Mouse (Mus musculus) spleen, postnatal 36 days (tissue): ENCODE measurements around the gene Mpp3.

ENCODE experiments used
- DNase-seq, 2 experiments: peaks; one replicate each; pipeline ENCODE4 v3.0.0; 2022; ENCODE audit warnings: low spot score in 2 of 2, mixed read lengths in 1 of 2

Gene Mpp3

DNA sequence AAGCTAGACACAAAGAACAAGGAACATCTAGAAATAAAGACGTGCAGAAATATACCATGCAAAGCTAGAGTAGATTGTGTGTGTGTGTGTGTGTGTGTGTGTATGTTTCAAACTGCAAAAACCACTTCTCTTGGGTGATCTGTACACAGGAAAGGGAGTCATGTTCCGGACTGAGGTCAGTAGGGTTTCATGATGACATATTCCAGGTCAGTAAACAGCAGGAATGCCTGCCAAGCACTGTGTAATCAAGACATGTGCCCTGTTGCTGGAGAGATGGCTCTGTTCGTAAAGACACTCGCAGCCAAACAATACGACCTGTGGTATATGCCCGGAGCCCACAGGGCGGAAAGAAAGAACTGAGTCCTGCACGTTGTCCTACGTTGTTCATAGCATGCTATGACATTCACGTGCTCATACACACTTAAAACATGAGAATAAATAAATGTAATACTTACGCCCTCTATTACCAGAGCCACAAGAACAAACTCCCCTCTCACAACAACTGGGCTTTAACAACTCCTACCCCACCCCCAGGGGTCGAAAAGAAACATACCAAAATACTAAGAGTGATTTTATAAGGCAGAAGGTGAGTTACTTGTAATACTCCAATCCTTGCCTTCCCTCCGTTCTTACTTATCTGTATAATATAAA lies 11.4 kb upstream of the Mpp3 start:
- DNase-seq = no peak

- DNase-seq = no peak
Measured at GRCm38 (mm10) chr11:102037789-102038188, 9.5 kb upstream of the Mpp3 start.

DNA sequence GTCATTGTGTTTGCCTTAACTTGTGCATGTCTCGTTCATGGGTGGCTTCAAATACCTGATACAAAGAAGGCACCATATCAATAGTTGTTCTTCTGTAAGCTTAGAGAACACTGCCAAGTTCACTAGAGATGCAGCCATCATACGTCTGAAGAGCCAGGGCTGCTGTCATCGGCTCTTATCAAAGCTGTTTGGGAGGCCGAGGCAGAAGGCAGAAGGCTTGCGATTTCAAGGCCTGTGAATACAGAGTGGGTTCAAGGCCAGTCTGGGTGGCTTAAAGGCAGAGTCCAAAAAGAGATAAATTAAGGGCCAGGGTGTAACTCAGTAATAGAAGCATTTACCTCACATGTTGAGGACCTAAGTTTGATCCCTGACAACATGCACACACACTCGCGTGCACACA lies 8.1 kb upstream of the Mpp3 start:
- DNase-seq = no peak

DNA sequence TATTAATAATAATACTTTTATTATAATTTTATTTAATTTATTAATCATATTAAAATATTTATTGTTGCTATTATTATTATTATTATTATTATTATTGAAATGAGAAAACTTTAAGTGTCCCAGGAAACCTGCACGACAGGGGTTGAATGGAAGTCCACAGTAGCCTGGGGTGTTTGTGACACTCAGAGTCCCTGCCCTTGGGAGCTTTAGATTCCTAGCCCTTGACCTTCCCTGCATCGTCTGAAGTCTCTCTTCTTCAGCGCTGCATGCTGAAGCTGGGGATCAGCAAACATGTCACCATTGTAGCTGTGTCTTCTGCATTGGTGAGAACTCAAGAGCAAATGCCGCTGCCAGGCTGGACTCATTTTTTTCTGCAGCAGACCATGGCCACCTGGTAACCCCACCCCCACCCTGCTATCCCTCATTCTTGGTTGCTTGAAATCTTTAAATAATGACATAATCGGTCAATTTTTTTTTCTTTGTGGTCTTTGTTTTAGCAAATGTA lies 7.2 kb upstream of the Mpp3 start:
- no peak for DNase-seq

- no peak for DNase-seq
Measured at GRCm38 (mm10) chr11:102034887-102035286, 6.6 kb upstream of the Mpp3 start.

DNA sequence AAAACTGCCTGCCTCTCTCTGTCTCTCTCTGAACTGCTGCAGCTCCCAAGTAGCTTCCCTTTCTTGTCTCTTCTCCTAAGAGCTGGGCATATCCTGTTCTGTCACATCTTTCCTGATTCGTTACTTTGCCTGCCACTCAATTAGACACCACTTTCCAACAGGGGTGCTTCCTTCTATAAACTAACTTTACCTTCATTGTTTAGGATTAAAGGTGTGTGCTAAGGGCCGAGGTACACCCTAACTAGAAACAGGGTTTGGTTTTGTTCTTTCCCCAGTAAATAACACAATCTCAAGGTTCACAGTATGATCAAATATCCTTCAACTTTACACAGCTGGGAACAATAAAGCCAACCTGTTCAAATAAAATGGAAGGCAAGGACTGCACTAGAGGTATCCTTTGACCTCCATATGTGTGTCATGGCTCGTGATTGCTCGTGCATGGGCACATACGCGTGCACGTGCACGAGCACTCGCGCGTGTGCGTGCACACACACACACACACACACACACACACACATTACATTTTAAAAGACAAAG lies 4.9 kb upstream of the Mpp3 start:
- no peak for DNase-seq

GRCm38 (mm10) chr11:102031149-102031548 lies 2.9 kb upstream of the Mpp3 start:
- DNase-seq = no peak

GRCm38 (mm10) chr11:102029966-102030365 lies 1.7 kb upstream of the Mpp3 start:
- DNase-seq = no peak

DNA sequence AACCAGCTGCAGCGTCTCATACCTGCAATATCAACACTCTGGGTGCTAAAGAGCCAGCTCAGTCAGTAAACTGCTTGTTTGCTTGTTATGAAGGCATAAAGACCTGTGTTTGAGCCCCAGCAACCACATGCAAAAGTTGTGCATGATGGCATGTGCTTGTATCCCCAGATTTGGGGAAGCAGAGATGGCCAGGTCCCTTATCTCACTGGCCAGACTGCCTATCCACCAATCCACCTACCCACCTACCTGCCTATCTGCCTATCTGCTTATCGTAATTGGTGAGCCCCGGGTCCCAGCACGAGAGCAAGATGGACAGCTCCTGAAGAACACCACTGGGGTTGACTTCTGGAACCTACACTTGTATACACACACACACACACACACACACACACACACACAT lies 1.0 kb upstream of the Mpp3 start:
- no peak for DNase-seq

DNA sequence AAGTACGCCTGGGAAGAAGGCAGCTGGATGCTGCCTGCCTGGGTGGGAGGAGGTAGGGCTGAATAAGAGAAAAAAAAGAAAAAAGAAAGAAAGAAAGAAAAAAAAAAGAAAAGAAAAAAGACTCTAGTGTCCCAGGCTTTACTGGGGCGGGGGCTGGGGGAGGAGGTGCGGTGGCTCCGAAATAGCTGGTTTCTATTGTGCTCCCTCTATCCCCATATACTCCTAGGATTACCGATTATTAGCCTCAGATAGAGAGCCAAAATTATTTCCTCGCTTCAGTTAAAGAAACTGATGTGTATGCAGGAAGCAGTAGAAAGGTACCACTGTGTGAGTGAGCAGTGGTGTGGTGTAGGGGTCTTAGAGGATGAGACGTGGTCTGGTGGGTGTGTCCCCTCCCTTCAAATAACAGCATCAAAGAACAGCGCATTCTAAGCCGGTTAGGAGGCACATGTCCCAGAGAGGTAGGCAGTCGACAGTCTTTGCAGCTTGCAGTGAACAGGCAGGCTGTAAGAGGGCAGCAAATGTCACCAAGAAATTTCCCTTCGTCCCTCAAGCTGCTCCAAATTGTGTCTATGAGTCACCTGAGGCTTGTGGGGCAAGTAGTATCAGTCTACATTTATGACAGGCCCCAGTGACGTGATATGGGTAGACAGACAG lies 772 bp downstream of the Mpp3 start:
- no peak for DNase-seq

GRCm38 (mm10) chr11:102026694-102027360 lies 1.4 kb downstream of the Mpp3 start:
- DNase-seq = no peak

DNA sequence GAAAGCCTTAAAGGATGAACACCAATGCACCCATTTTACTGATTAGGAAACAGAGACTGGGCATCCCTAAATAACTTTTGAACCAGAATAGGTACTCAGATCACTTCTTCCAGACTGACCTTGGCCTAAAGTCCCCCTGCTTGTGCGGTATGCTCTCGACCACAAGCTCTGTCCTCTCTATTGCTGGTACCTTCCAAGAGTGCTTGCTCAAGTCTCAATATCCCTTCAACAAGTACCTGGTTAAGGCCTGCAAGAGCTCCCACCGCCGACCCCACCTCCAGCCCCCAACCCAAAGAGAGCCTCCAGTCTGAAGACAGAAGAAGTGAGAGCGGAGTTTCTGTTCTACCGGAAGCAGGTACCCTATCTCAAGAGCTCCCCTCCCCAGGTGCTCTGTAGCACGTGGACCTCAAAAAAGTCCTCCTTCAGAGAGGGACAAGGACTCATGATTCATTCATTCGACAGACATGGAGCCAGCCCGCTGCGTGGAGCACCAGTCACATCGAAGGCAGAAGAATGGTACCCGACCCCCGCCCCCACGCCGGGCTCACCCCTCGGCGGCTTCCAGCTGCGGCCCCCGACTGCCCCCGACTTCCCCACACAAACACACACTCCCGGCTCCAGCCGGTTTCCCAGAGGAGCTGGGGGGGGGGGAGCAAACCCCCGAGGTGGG lies 2.1 kb downstream of the Mpp3 start:
- DNase-seq = no peak

- DNase-seq = no peak
Measured at GRCm38 (mm10) chr11:102025354-102025753, 2.9 kb downstream of the Mpp3 start.

DNA sequence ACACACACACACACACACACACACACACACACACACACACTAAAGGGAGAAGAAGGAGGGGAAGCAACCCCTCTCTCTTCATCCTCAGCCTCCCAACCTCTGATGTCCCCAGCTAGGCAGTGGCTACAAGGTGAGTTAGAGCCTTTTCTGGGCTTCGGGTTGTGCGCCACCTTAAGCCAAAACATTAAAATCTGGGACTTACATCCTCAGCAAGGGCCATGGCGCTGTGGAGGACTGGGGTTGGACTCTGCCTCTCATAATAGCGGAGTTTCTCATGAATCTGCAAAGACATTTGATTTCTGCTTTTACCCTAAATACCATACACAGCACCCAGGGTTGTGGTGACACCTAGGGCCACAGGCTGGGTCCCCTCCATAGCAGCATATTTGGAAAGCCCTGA lies 3.4 kb downstream of the Mpp3 start:
- no peak for DNase-seq

- DNase-seq = no peak
Measured at GRCm38 (mm10) chr11:102024084-102024758, 4.0 kb downstream of the Mpp3 start.

GRCm38 (mm10) chr11:102023406-102023805 lies 4.9 kb downstream of the Mpp3 start:
- DNase-seq = no peak

GRCm38 (mm10) chr11:102021196-102021595 lies 7.1 kb downstream of the Mpp3 start:
- DNase-seq = no peak

DNA sequence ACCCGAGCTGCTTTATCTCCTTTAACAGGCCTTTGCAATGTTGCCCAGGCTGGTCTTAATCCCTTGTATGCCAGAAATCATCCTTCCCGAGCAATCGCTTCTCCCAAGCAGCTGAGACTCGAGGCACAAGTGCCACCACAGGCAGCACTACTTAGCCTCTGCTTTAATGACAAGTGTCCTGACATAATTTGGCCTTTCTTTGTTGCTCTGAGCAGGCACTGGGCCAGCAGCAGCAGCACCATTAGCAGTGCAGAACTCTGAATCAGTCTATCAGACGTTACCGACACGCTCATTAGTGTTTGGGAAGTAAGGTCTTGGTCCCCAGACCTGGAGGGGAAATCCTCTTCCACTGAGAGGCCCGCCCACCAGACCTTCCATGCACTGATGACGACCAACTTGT lies 8.5 kb downstream of the Mpp3 start:
- no peak for DNase-seq

GRCm38 (mm10) chr11:102016136-102016535 lies 12.1 kb downstream of the Mpp3 start:
- no peak for DNase-seq

DNA sequence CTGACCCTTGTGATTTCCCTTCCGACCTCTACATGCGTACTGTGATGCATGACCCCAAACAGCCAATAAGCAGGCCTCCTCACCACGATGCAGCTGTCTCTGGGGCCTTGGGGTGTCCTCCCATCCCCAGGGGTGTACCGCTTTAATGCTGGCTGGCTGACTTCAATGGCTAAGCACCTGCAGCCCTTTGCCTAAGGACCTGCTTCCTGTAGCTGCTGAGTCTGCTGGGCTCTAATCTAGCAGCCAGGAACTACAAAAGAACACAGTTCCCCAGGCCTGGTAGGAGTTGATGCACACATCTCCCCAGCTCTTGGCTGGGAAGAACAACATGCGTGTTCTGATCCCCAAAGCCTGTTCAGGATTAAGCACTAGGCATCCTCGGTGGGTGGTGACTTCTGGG lies 12.8 kb downstream of the Mpp3 start:
- peak; percentile 18 to 20 for DNase-seq

DNA sequence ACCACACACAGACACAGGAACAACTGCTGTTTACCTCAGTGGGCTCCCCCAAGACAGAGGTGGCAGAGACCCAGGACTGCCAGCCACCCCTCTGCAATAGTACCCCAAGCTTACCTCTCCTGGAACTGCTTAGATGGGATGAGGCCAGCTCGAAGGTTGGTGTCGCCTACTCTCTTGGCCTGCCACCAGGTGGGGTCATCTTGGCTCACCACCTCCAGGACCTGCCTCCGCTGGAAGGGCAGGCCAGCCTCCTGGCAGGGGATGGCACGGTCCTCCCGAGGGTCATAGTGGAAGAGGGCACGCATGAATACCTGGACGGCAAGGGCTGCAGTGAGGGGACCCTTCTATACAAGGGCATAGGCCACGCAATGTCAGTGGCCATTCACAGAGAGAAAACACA lies 15.1 kb downstream of the Mpp3 start:
- DNase-seq = no peak

- DNase-seq = no peak
Measured at GRCm38 (mm10) chr11:102011510-102011909, 16.8 kb downstream of the Mpp3 start.
